Mouse (Mus musculus) heart, embryonic 11.5 days (tissue): ENCODE data around the gene Pgrmc1. TPM values are rescaled to one million over a fixed set of nuclear protein-coding genes. Genes with fewer than 3 reads are reported as not detected.
"Not testable (repeated sequence)": the region's sequence is repeated elsewhere in the genome, so short reads cannot be mapped to it uniquely, and the experiment has no call there.

Experiments
- ATAC-seq: fragments of 200-750 bp; cut with Nextera tagmentation; replicated peaks from 2 replicates; pipeline ENCODE4 v1.8.0; 2017; ENCODE audit warnings: moderate library complexity; ENCODE audit not compliant: insufficient number of reproducible peaks, low FRiP score, low TSS enrichment
- H3K27ac ChIP-seq: fragments of 300-500 bp; sonication (generic); 2 replicates; pipeline ENCODE4 v1.5.1; 2014; ENCODE audit warnings: mild to moderate bottlenecking, low read depth, low read length
- H3K27me3 ChIP-seq: fragments of 300-500 bp; sonication (generic); 2 replicates; pipeline ENCODE4 v1.6.1; 2014; ENCODE audit warnings: mild to moderate bottlenecking, low read length, mixed read lengths; ENCODE audit not compliant: control insufficient read depth, insufficient read depth
- H3K36me3 ChIP-seq: fragments of 300-500 bp; sonication (generic); 2 replicates; pipeline ENCODE4 v1.6.1; 2014; ENCODE audit warnings: mild to moderate bottlenecking, low read length, moderate library complexity, mixed read lengths; ENCODE audit not compliant: control insufficient read depth, insufficient read depth
- H3K4me1 ChIP-seq: fragments of 300-500 bp; sonication (generic); 2 replicates; pipeline ENCODE4 v1.6.1; 2014; ENCODE audit warnings: low read length; ENCODE audit not compliant: control insufficient read depth, insufficient read depth
- H3K4me2 ChIP-seq: fragments of 300-500 bp; sonication (generic); 2 replicates; pipeline ENCODE4 v1.6.1; 2014; ENCODE audit warnings: mild to moderate bottlenecking, moderate library complexity
- H3K4me3 ChIP-seq: fragments of 300-500 bp; sonication (generic); 2 replicates; pipeline ENCODE4 v1.5.1; 2014; ENCODE audit warnings: low read depth, low read length
- H3K9ac ChIP-seq: fragments of 300-500 bp; sonication (generic); 2 replicates; pipeline ENCODE4 v1.6.1; 2014; ENCODE audit warnings: mild to moderate bottlenecking, low read depth, low read length, moderate library complexity
- H3K9me3 ChIP-seq: fragments of 300-500 bp; sonication (generic); replicated peaks from 2 replicates; pipeline ENCODE4 v1.6.1; 2016; ENCODE audit warnings: low read length; ENCODE audit not compliant: control insufficient read depth
- WGBS: fragments of 180-500 bp; shearing (Covaris S2); extraction: QIAGEN DNeasy Blood & Tissue Kit; methylation state at CpG from one replicate; pipeline ENCODE4 v1.1.7; 2014; ENCODE audit not compliant: insufficient replicate concordance; 5-methylcytosine and 5-hydroxymethylcytosine counted together
- polyA plus RNA-seq: library from polyadenylated mRNA; unstranded; fragments of >200 nt; fragmentation: Nextera tagmentation; extraction: Ambion mirVana; gene quantifications from 2 replicates; pipeline ENCODE4 v1.2.1, GENCODE M21; 2014

Pgrmc1 gene
- polyA plus RNA-seq = 156 and 157 TPM in 2 replicates

DNA sequence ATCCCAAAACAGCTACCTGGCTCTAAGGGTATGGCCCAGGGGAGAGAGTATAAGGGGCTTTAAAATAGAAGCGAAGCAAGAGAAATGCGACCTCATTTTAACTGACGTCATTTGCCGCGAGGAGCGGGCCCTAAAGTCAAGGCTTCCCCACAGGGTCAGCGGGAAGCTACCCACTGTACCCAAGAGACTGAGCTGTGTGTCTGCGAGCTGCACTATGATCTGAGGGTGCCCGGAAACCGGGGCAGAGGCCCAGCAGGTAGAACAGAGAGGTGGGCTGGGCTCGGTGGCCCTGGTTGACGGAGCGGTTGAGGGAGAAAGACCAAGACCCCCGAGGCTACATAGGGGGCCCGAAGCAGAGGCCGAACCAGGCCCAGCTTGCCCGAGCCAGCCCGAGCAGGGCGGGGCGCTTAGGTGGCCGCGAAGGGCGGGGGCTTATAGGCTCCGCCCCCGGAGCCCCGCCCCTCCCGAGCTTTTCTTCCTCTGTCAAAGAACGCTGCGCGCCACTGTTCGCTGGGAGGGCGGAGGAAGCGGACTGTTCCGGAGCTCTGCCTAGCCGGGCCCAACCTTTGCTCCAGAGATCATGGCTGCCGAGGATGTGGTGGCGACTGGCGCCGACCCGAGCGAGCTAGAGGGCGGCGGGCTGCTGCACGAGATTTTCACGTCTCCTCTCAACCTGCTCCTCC, at the start of gene Pgrmc1:
Pgrmc1 (plus strand) TSS at position 500 of the 683 bp plus-strand sequence.
- peak; percentile 95 for ATAC-seq
- H3K27ac ChIP-seq = peak within 1 kb of the TSS; percentile 78
- no peaks in the 10 kb centered on the region for H3K27me3 ChIP-seq
- peak within 1 kb of the TSS; percentile 73 for H3K9ac ChIP-seq
- WGBS = 17% methylated on average over 40 of the region's 45 CpGs
- H3K36me3 ChIP-seq = no peaks in the 10 kb centered on the region
- no peaks in the 10 kb centered on the region for H3K9me3 ChIP-seq
- H3K4me1 ChIP-seq = no peaks in the 10 kb centered on the region
- H3K4me2 ChIP-seq = peak within 1 kb of the TSS; percentile 67
- H3K4me3 ChIP-seq = peak within 1 kb of the TSS; percentile 66

DNA sequence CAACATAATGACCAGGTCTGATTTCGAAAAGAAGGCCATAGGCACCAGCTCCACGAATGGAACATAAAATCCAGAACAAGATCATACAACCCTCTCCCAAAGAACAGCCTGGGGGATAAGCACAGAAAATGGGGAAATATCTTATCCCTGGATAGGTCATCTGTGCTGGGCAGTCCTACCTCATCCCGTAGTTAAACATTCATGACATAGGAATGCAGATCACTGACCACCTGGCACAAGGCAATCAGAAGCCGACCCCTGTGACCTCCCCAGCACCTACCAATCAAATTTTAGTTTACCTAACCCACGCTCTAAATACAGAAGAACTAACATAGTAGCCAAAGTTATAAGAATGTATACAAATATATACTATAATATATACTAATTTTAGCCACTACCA, 49.2 kb upstream of the Pgrmc1 start:
- H3K9ac ChIP-seq = no peak overlapping the region
- no peaks in the 10 kb centered on the region for H3K36me3 ChIP-seq
- H3K4me3 ChIP-seq = no peak overlapping the region
- ATAC-seq = no peak
- H3K27ac ChIP-seq = no peak overlapping the region
- no peak overlapping the region for H3K4me2 ChIP-seq
- H3K4me1 ChIP-seq = no peaks in the 10 kb centered on the region
- 68% methylated on average over 5 of the region's 5 CpGs for WGBS
- no peaks in the 10 kb centered on the region for H3K9me3 ChIP-seq
- no peaks in the 10 kb centered on the region for H3K27me3 ChIP-seq

GRCm38 (mm10) chrX:36550906-36551305, 47.1 kb upstream of the Pgrmc1 start:
- ATAC-seq = no peak; the same call in 1 of the 2 replicates
- H3K27me3 ChIP-seq = no peaks in the 10 kb centered on the region
- H3K9ac ChIP-seq = no peak overlapping the region
- 27% methylated on average over 5 of the region's 5 CpGs for WGBS
- H3K4me2 ChIP-seq = no peak overlapping the region
- H3K4me1 ChIP-seq = no peaks in the 10 kb centered on the region
- H3K36me3 ChIP-seq = no peaks in the 10 kb centered on the region
- 0 out of 2 replicates have a peak overlapping the region, but pooled peaks have one; percentile 29 for H3K27ac ChIP-seq
- H3K4me3 ChIP-seq = no peak overlapping the region
- no peaks in the 10 kb centered on the region for H3K9me3 ChIP-seq

- Histone ChIP-seq H3K4me2 (no peak overlapping the region), H3K27me3 (no peaks in the 10 kb centered on the region), H3K27ac (0 out of 2 replicates have a peak overlapping the region, but pooled peaks have one; percentile 29), H3K36me3 (no peaks in the 10 kb centered on the region), H3K4me3 (no peak overlapping the region), H3K9me3 (no peaks in the 10 kb centered on the region), H3K9ac (no peak overlapping the region), H3K4me1 (no peaks in the 10 kb centered on the region)
- no peak for ATAC-seq
- WGBS = 36% methylated on average over 6 of the region's 6 CpGs
These were observed 46.7 kb upstream of the Pgrmc1 start for GRCm38 (mm10) chrX:36551351-36551750.

- H3K9ac ChIP-seq = no peak overlapping the region
- H3K27me3 ChIP-seq = no peaks in the 10 kb centered on the region
- 0 out of 2 replicates have a peak, but pooled peaks have one; percentile 42 for ATAC-seq
- H3K4me3 ChIP-seq = no peak overlapping the region
- 28% methylated on average over 5 of the region's 5 CpGs for WGBS
- no peak overlapping the region for H3K4me2 ChIP-seq
- no peaks in the 10 kb centered on the region for H3K9me3 ChIP-seq
- H3K4me1 ChIP-seq = no peaks in the 10 kb centered on the region
- H3K36me3 ChIP-seq = no peaks in the 10 kb centered on the region
- no peak overlapping the region; the same call in 1 of the 2 replicates for H3K27ac ChIP-seq
These were observed 45.9 kb upstream of the Pgrmc1 start for GRCm38 (mm10) chrX:36552055-36552587.

DNA sequence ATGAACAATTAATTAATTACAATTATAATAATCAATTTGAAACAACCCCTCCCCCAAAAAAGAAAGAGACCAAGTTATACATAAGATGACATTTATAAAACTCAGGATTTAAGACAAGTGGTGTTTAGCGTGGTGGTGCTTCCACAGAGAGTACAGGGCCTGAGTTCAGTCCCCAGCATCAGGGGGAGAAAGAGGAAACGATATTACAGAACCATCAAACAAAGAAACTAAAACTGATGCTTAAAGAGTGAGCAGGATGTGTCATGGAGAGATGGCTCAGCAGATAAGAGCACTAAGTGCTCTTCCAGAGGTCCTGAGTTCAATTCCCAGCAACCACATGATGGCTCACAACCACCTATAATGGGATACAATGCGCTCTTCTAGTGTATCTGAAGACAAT, 45.3 kb upstream of the Pgrmc1 start:
- H3K36me3 ChIP-seq = no peaks in the 10 kb centered on the region
- no peaks in the 10 kb centered on the region for H3K4me1 ChIP-seq
- 81% methylated on average over 3 of the region's 3 CpGs for WGBS
- H3K9me3 ChIP-seq = no peaks in the 10 kb centered on the region
- no peak for ATAC-seq
- no peak overlapping the region for H3K9ac ChIP-seq
- H3K27me3 ChIP-seq = no peaks in the 10 kb centered on the region
- H3K27ac ChIP-seq = no peak overlapping the region
- H3K4me2 ChIP-seq = no peak overlapping the region
- H3K4me3 ChIP-seq = no peak overlapping the region

GRCm38 (mm10) chrX:36555196-36555595, 42.8 kb upstream of the Pgrmc1 start:
- ATAC-seq, H3K4me1 ChIP-seq, H3K27ac ChIP-seq, H3K9ac ChIP-seq, H3K9me3 ChIP-seq, H3K36me3 ChIP-seq, H3K4me3 ChIP-seq, H3K27me3 ChIP-seq, H3K4me2 ChIP-seq: not testable (repeated sequence)
- 50% methylated on average over 2 of the region's 2 CpGs for WGBS

DNA sequence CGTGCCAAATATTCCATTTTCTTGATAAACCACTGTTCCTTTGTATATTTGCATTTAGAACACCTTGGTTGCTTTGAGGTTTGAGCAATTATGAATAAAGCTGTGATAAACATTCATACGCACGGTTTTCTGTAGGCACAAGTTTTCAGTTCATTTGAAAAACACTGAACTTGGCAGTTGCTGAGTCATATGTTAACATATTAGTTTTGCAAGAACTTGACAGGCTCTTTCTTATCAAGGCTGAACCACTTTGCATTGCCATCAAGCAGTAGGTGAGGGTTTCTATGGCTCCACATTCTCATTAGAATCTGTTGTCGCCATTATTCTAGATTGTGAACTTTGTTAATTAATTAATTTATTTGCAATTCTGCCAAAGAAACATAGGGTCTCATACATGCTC, 37.8 kb upstream of the Pgrmc1 start:
- H3K4me2 ChIP-seq = no peak overlapping the region
- 75% methylated on average over 4 of the region's 4 CpGs for WGBS
- no peaks in the 10 kb centered on the region for H3K4me1 ChIP-seq
- H3K9me3 ChIP-seq = no peaks in the 10 kb centered on the region
- H3K4me3 ChIP-seq = no peak overlapping the region
- H3K27me3 ChIP-seq = no peaks in the 10 kb centered on the region
- no peak overlapping the region for H3K27ac ChIP-seq
- H3K9ac ChIP-seq = no peak overlapping the region
- no peaks in the 10 kb centered on the region for H3K36me3 ChIP-seq
- no peak for ATAC-seq

- no peak for ATAC-seq
- H3K4me2 ChIP-seq = peak overlapping the region; percentile 42
- H3K4me3 ChIP-seq = no peak overlapping the region
- no peaks in the 10 kb centered on the region for H3K4me1 ChIP-seq
- no peaks in the 10 kb centered on the region for H3K36me3 ChIP-seq
- no peaks in the 10 kb centered on the region for H3K27me3 ChIP-seq
- WGBS = 13% methylated on average over 7 of the region's 7 CpGs
- H3K9ac ChIP-seq = no peak overlapping the region
- no peaks in the 10 kb centered on the region for H3K9me3 ChIP-seq
- no peak overlapping the region for H3K27ac ChIP-seq
These were observed 36.4 kb upstream of the Pgrmc1 start for GRCm38 (mm10) chrX:36561650-36562049.
